Mouse (Mus musculus) ES-E14 (cell line): Measurements from ENCODE around the gene Zbtb8os.

Experiments
- CHD2 ChIP-seq: IDR thresholded peaks from 2 replicates; pipeline ENCODE4 v1.6.1; 2014; ENCODE audit warnings: mild to moderate bottlenecking, low read depth, low read length, inconsistent platforms
- HCFC1 ChIP-seq: IDR thresholded peaks from 2 replicates; pipeline ENCODE4 v1.6.1; 2012; ENCODE audit warnings: low read length, inconsistent platforms, borderline replicate concordance; ENCODE audit not compliant: insufficient read depth
- MAFK ChIP-seq: IDR thresholded peaks from 2 replicates; pipeline ENCODE4 v1.6.1; 2014; ENCODE audit warnings: mild to moderate bottlenecking, low read depth, low read length, inconsistent platforms; ENCODE audit not compliant: insufficient read depth
- ZNF384 ChIP-seq: IDR thresholded peaks from 2 replicates; pipeline ENCODE4 v1.6.1; 2012; ENCODE audit warnings: low read depth, low read length, inconsistent platforms

DNA sequence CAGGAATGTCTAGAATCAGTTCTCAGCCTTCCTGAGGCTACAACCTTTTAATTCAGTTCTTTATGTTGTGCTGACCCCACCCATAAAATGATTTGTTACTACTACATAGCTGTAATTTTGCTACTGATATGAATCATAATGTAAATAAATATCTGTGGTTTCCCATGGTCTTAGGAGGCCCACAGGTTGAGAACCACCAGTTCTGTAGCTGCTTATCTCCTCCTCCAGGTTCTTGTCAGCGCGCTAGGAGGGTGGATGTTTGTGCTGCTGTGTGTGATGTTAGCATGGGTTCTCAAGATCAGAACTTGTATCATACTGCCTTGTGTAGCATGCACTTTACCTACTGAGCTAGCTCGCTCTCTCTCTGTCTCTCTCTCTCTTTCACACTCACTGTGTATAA lies 4.2 kb downstream of the Zbtb8os start:
- TF ChIP-seq CHD2: no peak
- TF ChIP-seq MAFK: no peak
- TF ChIP-seq HCFC1: no peak
- TF ChIP-seq ZNF384: no peak
